Mouse (Mus musculus): ENCODE data around the gene Omg.

The Omg gene

GRCm38 (mm10) chr11:79503845-79504244, at the start of gene Omg:
Gene Omg, minus strand, starts transcription at chr11:79504084.
- no peak for DNase-seq (ENCODE audit: low spot score in 2 of 2)

DNA sequence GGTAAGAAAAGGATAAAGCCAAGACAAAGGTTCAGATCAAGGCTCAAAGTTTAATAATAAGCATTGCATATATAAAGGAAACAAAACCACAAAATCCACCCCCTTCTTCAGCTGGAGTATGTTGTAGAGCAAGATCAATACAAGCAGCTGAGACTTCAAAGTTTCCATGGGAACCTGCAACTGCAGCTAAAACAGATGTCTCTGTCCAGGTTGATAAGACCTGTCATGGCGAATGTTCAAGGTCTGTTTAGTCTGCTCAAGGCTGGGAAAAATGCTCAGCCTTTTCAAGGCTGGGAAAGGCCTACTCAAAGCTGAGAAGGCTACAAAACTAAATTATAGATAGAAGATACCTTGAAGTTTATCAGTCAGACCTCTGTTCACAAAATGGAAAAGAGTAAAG, 48.7 kb upstream of the Omg start:
- DNase-seq (ENCODE audit: low spot score in 2 of 2) = no peak

GRCm38 (mm10) chr11:79536293-79536692, 32.4 kb upstream of the Omg start:
- no peak for DNase-seq (ENCODE audit: low spot score in 2 of 2)

GRCm38 (mm10) chr11:79535554-79535953, 31.7 kb upstream of the Omg start:
- DNase-seq (ENCODE audit: low spot score in 2 of 2) = no peak

- DNase-seq (ENCODE audit: low spot score in 2 of 2) = no peak
Observed at GRCm38 (mm10) chr11:79533950-79534690, 30.2 kb upstream of the Omg start.

DNA sequence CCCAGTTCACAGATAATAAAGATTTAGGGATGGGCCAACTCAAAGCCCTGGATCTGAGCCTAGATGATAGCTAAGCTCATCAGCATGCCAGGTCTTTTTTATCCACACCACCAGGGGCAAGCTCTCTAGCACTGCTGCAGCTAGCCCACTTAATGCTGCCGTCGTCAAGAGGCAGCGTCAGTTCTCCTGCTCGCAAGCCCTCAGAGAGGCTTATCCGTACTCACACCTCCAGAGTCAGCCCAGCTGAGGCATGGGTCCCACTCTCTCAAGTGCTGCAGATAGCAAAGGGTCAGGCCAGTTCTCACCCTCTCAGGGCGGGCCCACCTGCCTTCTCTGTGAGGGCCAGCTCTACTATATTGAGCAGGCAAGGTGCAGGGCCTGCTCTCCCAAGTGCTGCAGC, 29.4 kb upstream of the Omg start:
- no peak for DNase-seq (ENCODE audit: low spot score in 2 of 2)

DNA sequence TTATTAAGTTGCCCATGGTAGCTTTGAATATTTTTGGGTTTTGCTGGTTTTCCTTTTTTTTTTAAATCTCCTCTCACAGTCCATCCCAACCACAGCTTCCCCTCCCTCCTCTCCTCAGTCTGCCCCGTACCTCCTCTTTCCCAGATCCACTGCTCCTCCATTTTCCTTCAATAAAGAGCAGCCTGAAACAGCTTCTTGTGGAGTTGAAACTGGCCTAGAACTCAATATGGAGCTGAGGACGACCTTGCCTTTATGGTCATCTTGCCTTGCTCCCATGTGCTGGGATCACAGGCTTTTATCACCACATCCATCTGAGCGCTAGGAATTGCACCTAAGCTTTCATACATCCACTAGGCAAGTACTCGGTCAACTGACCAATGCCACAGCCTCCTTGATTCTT, 27.6 kb upstream of the Omg start:
- no peak for DNase-seq (ENCODE audit: low spot score in 2 of 2)

DNA sequence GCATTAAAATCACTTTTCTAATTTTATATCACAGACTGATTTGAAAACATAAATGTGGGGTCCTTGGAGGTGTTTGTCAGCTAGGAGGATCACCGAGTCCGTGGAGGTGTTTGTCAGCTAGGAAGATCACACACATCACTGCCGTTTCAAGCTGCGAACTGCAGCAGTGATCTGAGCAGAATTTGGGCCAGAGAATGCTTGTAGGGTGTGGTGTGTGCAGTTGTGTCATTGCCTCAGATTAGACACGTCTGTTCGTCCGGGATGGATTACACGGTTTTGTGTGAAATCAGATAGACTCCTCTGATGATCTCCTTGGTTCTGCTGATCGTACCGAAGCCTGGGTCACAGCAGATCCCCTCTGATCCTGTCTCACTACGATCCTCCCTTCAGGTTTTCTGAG, 26.9 kb upstream of the Omg start:
- no peak for DNase-seq (ENCODE audit: low spot score in 2 of 2)

DNA sequence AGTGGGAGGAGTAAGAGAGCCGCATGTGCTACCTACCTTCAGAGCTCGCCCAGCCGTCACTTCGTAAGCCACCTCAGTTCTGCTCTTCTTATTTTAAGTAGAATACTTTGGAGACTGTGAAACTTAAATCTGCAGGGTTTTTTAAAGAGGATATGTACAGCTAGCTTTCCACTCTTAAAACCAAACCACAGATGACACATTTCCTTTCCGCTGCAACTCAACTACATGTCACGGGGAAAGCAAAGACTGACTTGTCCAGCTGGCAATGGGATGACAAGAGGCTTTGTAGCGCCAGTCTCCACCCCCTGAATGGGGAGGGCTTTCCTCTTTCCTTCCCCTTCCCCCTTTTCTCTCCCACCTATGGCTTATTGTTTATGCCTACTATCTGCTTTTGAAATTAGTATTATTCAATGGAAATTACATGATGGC, 26.5 kb upstream of the Omg start, which contains the start of the genes Evi2 and Evi2a:
TSS of gene Evi2 (minus strand) at position 257 of the 429 bp plus-strand sequence.
TSS of gene Evi2a (minus strand) at position 277 of the 429 bp plus-strand sequence.
- peak; percentile 65 to 72 for DNase-seq (ENCODE audit: low spot score in 2 of 2)

GRCm38 (mm10) chr11:79529736-79530135, 25.9 kb upstream of the Omg start:
- DNase-seq (ENCODE audit: low spot score in 2 of 2) = peak; percentile 53 to 58

DNA sequence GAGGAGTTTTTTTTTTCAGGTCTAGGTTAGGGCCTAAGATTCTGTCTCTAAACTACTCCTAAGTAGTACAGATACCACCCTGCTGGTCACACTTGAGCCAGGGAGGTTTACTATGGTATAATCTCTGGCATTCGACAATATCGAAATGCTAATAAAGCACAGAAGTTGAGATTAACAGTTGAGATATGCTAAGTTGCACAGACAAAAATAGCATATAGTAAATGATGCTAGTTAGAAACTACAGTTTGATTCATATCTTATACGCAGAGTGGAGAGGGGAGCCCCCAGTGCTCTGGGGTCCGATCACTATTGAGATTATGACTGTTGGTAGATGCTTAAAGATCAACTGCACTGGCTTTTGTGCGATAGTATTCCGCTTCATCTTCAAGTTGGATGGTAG, 25.3 kb upstream of the Omg start:
- no peak for DNase-seq (ENCODE audit: low spot score in 2 of 2)

GRCm38 (mm10) chr11:79528601-79529000, 24.7 kb upstream of the Omg start:
- DNase-seq (ENCODE audit: low spot score in 2 of 2) = peak; percentile 63 to 66

DNA sequence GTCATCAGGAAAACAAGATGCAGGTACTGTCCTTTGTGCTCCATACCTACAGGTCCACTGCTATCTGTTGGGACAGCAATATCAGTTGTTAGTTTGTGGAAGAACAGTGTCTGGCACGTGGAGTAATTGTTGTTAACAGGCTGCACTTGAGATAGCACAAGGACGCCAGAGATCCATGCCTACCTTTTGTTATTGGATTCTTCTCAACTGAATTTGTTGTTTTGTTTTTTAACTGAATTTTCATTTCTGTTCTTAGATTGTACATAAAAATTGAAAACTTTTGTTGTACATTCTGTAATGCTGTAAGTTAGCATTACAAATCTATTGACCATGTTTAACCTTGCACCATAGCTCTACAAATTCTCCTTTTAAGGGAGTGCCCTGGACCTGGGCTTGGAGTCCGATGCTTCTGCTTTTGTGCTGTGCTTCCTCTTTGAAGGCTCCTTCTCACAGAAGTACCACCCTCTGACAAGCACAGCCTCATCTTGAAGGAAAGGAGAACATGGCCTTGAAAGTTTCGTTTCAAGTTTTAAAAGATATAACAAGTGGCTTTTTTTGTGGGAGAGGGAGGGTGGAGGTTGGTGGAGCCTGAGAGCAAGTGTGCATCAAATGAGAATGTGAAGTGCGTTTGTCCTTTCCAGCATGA, 24.0 kb upstream of the Omg start:
- peak; percentile 81 to 86 for DNase-seq (ENCODE audit: low spot score in 2 of 2)

- peak; percentile 67 to 72 for DNase-seq (ENCODE audit: low spot score in 2 of 2)
Observed at GRCm38 (mm10) chr11:79527015-79527738, 23.3 kb upstream of the Omg start.

DNA sequence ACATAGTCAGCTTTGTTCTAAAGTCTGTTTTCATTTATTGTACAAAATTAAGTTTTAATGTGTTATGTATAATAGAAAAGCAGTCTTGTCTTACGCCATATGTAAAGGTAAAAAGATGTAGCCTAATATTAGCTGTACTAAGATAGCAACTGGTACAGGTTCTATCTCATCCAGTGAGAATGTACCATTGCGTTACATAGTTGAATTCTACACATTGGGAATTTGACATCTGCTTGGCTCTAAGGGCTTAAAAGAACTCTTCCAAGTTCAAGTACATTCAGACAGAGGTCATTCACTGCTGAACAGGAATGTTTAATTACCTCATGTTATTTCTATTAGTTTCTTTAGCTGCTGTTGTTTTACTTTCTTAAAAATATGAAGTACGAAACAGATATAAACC, 22.7 kb upstream of the Omg start:
- DNase-seq (ENCODE audit: low spot score in 2 of 2) = no peak

DNA sequence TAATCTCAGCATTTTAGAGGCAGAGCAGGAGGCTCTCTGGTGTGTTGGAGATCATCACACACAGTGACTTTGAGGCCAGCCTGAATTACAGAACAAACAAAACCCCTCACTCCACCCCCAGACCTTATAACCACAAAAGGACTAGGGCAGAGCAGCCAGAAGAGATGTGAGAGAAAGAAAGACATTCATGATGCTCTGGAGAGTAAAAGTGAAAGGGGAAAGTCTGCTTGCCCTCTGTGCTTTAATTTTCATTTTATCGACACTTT, 20.4 kb upstream of the Omg start:
- DNase-seq (ENCODE audit: low spot score in 2 of 2) = peak in 1 of 2 experiments; percentile 35

DNA sequence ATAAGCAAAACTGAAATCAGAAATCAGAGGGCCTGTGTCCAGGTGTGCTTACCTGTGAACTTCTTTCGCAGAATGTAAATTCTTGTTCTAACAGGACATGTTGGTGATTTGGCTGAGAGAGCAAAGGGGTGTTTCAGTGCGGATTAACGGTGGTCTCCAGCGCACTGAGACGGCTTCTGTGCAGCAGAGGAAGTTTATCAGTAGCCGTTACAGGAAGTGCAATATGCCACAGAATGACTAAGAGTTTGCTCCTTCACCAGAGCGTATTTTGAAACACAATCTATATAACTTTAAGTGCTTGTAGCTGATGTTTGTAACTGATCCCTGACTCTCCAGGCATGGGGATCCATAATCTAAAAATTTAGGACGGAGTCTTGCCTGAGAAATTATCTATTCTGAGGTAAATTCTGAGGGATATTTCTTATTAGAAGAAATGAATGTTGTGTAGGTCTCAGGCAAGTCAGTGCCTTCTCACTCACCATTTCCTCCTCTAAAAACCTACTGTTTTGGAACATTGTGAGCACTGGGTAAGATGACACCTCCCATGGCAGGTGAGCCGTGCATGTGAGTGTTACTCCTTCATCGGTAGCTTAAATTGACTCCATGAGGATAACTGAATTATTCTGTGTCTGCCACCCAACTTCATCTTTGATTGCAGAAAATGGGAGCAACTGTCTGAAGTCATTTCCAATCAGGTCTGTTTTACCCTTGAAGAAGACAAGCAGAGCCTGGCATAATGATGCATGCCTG, 19.9 kb upstream of the Omg start, which contains the start of gene Evi2b:
TSS of gene Evi2b (minus strand) at position 203 of the 750 bp plus-strand sequence.
- DNase-seq (ENCODE audit: low spot score in 2 of 2) = peak; percentile 71 to 75

GRCm38 (mm10) chr11:79522944-79523343, 19.1 kb upstream of the Omg start:
- no peak for DNase-seq (ENCODE audit: low spot score in 2 of 2)

DNA sequence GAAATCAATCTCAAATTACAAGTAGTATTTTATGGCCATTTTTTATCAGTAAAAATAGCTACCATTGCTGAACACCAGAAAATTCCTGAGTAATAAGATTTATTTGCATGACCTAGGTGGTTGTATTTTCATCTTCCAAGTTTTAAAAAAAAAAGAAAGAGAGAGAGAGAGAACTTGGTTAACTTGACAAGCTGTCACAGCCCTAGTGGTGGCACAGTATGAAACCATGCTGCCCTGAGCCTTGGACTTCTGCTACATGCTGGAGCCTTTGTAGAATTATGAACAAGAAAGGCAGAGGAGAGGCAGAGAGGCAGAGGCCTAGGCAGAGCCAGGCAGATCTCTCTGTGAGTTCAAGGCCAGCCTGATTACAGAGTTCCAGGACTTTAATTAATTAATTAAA, 18.0 kb upstream of the Omg start:
- DNase-seq (ENCODE audit: low spot score in 2 of 2) = peak; percentile 36 to 37

GRCm38 (mm10) chr11:79520772-79521171, 16.9 kb upstream of the Omg start:
- no peak for DNase-seq (ENCODE audit: low spot score in 2 of 2)

DNA sequence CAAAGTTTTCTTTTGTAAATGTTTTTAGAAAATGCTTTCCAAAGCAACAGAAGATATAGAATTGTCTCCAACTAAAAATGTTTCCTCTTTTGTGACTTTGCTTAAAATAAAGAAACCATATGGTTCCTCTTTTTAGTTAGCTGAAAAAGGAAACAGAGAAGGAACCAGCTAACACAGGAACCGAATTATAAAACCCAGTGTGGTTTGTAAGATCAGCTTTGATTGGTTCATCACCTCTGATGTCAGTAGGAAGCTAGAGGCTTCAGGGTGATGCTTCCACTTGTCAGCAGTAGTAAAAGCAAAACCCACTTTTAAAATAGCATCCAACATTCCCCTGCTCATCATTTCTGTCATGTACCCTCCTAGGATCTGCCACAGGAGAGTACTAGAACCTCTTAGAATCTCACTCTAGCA, 16.0 kb upstream of the Omg start:
- peak; percentile 83 to 85 for DNase-seq (ENCODE audit: low spot score in 2 of 2)

GRCm38 (mm10) chr11:79519299-79519698, 15.4 kb upstream of the Omg start:
- no peak for DNase-seq (ENCODE audit: low spot score in 2 of 2)

All from spleen, postnatal 36 days (tissue).